Mouse (Mus musculus): Measurements from ENCODE around the gene Aass. TPM values are rescaled to one million over a fixed set of nuclear protein-coding genes. Genes with fewer than 3 reads are reported as not detected.

Gene Aass
- polyA plus RNA-seq (2015; fragmentation: Nextera tagmentation; extraction: Ambion mirVana): 0.19 and 0.35 TPM in 2 replicates

DNA sequence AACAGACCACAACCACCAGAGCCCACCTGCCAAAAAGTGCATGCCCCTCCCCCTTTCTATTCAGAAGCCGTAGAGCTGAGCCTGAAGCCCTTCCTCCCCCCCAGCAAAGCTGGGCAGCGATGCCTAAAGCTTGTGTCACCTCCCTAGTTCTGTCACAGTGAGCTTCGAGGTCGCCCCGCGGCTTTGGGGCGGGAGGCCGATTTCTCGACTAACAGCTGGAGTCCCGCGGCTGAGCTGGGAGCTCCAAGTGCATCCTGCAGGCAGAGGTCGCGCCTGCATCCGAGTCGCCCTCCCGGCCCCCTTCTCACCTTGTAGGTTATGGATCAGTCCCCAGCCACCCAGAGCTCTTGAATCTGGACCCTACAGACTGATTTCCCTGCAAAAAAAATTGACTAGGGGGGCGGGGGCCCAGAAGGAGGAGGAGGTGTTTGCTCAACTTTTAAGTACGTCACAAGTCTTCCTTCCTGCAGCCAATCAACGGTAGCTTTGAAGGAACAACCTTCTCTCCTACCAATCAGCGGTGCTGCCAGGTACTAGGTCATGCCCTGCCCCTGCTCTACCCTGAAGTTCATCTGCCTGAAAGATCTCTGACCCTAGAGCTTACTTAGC lies at the start of gene Aass:
TSS of gene Aass (minus strand) at position 414 of the 609 bp plus-strand sequence.

Other genes with a start within 250 kb of the Aass start
- not detected in 2 replicates for gene Fezf1, start 115.4 kb upstream of the Aass start, polyA plus RNA-seq (2015; fragmentation: Nextera tagmentation; extraction: Ambion mirVana)

All from skeletal muscle tissue, postnatal 0 days (tissue).